Mouse (Mus musculus) lung, embryonic 15.5 days (tissue): ENCODE data around the gene Gm21698. TPM values are rescaled to one million over a fixed set of nuclear protein-coding genes. Genes with fewer than 3 reads are reported as not detected.

Experiments used
- polyA plus RNA-seq: library from polyadenylated mRNA; unstranded; fragments of >200 nt; fragmentation: Nextera tagmentation; extraction: Ambion mirVana; gene quantifications from 2 replicates; pipeline ENCODE4 v1.2.1, GENCODE M21; 2015

Gm21698 gene
- polyA plus RNA-seq, 1 experiment from 2014 or later = not detected

Other genes with a start within 250 kb of the Gm21698 start
- gene Actr3b, start 228.7 kb downstream of the Gm21698 start, polyA plus RNA-seq = 2.8 and 3.2 TPM in 2 replicates
- not detected in 2 replicates for gene Gm21663, start 46.3 kb downstream of the Gm21698 start, polyA plus RNA-seq
- gene Gm21671, start 34.2 kb downstream of the Gm21698 start, polyA plus RNA-seq = not detected in 2 replicates
- not detected in 2 replicates for gene Gm21680, start 16.0 kb downstream of the Gm21698 start, polyA plus RNA-seq
- gene Gm1979, start 16.1 kb upstream of the Gm21698 start, polyA plus RNA-seq = 0.09 TPM in 1 of 2 replicates, not detected in the other
- not detected in 2 replicates for gene Gm5862, start 34.3 kb upstream of the Gm21698 start, polyA plus RNA-seq
- gene Speer4a, start 50.9 kb upstream of the Gm21698 start, polyA plus RNA-seq = not detected in 2 replicates
- gene Gm7347, start 69.9 kb upstream of the Gm21698 start, polyA plus RNA-seq = 0.05 TPM in 1 of 2 replicates, not detected in the other
- not detected in 2 replicates for gene Gm10471, start 100.6 kb upstream of the Gm21698 start, polyA plus RNA-seq
- gene 5031410I06Rik, start 116.7 kb upstream of the Gm21698 start, polyA plus RNA-seq = 0.05 TPM in 1 of 2 replicates, not detected in the other
- gene Gm10220, start 132.8 kb upstream of the Gm21698 start, polyA plus RNA-seq = not detected in 2 replicates